Mouse (Mus musculus) heart, postnatal 14 days (tissue): ENCODE measurements around the gene Tmem126b. TPM values are rescaled to one million over a fixed set of nuclear protein-coding genes. Genes with fewer than 3 reads are reported as not detected.

Experiments used
- DNase-seq, 2 experiments: peaks; one replicate each; pipeline ENCODE4 v3.0.0; 2021 to 2022
- intact Hi-C: fragments of 180-260 bp; cut with DNase I; formaldehyde crosslinking; loops from one replicate; pipeline ENCODE4 v1.15.1; 2025
- total RNA-seq, 2 experiments: library from RNA; stranded (reverse); gene quantifications; 2 replicates each; pipeline ENCODE4 v1.2.3; 2021

Tmem126b gene
- total RNA-seq, 2 experiments from 2014 or later, result 22.1 to 22.7 TPM

DNA sequence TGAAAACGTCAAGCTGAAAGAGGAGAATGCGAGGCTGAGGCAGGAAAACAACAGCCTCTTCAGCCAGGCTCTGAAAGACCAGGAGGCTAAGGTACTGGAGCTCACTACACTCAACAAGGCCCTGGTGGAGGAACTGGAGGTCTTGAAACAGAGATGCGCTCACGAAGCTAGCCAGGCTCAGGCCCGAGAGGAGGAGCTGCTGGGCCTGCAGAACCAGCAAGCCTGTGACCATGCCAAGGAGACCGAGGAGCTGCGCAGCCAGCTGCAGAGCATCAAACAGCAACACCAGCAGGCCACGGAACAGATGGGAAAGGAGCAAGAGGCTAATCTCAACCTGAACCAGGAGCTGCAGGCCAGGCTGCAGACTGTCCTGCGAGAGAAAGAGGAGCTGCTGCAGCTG is 48.8 kb downstream of the Tmem126b start:
- intact Hi-C loops, result no loop called here
- DNase-seq, result peak; percentile 28 to 30

DNA sequence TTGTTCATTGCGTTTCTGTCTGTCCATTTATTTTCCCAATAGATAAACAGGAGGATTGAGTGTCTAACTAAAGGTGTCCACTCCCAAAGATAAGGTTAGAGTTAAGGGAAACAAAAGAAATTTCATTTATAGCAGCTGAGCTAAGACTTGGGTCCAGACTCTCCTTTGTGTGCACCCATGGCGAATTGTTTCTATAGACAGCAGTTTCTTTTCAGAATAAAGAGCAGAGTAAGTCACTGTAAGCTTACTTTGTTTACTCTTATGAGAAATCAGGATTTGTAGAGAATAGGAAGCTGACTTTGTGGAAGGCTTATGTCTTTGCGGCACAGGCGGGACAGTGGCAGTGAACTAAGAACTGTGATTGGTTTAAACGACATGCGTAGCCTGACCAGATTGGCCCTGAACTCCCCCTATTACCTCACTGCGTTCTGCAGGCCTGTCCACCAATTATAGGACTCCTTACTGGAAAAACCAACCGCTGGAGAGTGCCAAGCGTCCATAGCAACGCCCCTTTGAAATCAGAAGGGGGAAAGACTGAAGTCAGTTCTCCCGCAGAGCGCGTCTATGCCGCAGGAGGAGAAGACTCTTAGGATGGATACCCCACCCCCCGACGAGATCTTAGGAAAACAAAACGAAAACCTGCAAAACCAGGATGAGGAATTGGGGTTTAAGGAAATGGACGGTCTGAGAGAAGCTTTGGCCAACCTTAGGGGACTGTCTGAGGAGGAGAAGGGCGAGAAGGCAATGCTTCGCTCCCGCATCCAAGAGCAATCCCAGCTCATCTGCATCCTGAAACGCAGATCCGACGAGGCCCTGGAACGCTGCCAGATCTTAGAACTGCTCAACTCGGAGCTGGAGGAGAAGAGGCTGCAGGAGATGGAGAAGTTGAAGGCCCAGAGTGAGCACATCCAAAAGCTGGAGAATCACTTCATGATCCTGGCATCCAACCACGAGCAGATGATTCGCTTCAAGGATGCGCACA is 49.5 kb downstream of the Tmem126b start, which contains the start of gene Ccdc89:
Gene Ccdc89, plus strand, starts transcription at position 558 of the 982 bp plus-strand sequence.
- DNase-seq, result peak; percentile 75 to 85
- intact Hi-C loops, result no loop called here

Other genes with a start within 250 kb of the Tmem126b start
- gene Ccdc83, start 210.2 kb downstream of the Tmem126b start, total RNA-seq, result under 1 TPM in 1 of 2 experiments, not detected in 1; 0.26 TPM
- 1 to 10 TPM; 4.1 to 4.6 TPM for gene Sytl2, start 173.7 kb downstream of the Tmem126b start, total RNA-seq
- gene Ccdc89, start 49.4 kb downstream of the Tmem126b start, total RNA-seq, result under 1 TPM in 1 of 2 experiments, not detected in 1; 0.29 TPM
- 10 to 100 TPM; 26.1 to 27.9 TPM for gene Crebzf, start 33.3 kb downstream of the Tmem126b start, total RNA-seq
- gene Tmem126a, start 18.8 kb downstream of the Tmem126b start, total RNA-seq, result 100 to 1,000 TPM in 1 of 2 experiments, 10 to 100 TPM in 1; 96.8 to 111 TPM
- 1 to 10 TPM; 1.9 to 2.9 TPM for gene Dlg2, start 671 bp upstream of the Tmem126b start, total RNA-seq